Mouse (Mus musculus): Measurements from ENCODE around the gene Trim45.

GRCm38 (mm10) chr3:100969176-100969917 lies 47.3 kb downstream of the Trim45 start, which contains the start of gene Ttf2:
- peak in 1 of 2 experiments; percentile 79; a peak in 2 of 4 replicates for TF ChIP-seq POLR2A (IDR thresholded peaks at IDR 0.05; ENCODE audit: control insufficient read depth in 1 of 2, insufficient read depth in 1 of 2, low read depth in 1 of 2, low read length in 2 of 2, poor library complexity in 1 of 2)
- peak; percentile 95 for TF ChIP-seq E2F4 (IDR thresholded peaks at IDR 0.05; ENCODE audit: borderline replicate concordance, low read depth, low read length)
- TF ChIP-seq EP300 (IDR thresholded peaks at IDR 0.05; ENCODE audit: low read depth in 1 of 2, low read length in 2 of 2), result no peak
- no peak for TF ChIP-seq MAZ (IDR thresholded peaks at IDR 0.05; ENCODE audit: low read depth, low read length)
- no peak for TF ChIP-seq GATA1 (IDR thresholded peaks at IDR 0.05; ENCODE audit: low read depth, low read length)
- TF ChIP-seq GABPA (IDR thresholded peaks at IDR 0.05; ENCODE audit: low read depth, low read length), result no peak
- TF ChIP-seq CTCF (IDR thresholded peaks at IDR 0.05 in 2 of 3, conservative IDR thresholded peaks at IDR 0.05 in 1 of 3; ENCODE audit: control insufficient read depth in 1 of 3, insufficient read depth in 1 of 3, low read depth in 2 of 3, low read length in 3 of 3, poor library complexity in 1 of 3, severe bottlenecking in 1 of 3), result no peak
- no peak for TF ChIP-seq RAD21 (IDR thresholded peaks at IDR 0.05; ENCODE audit: low read depth, low read length)
- TF ChIP-seq POLR2AphosphoS2 (IDR thresholded peaks at IDR 0.05; ENCODE audit: low read length), result peak; percentile 66; the same call in 1 of the 2 replicates
- TF ChIP-seq UBTF (IDR thresholded peaks at IDR 0.05; ENCODE audit: borderline replicate concordance, insufficient read depth, low read depth, low read length), result no peak
- TF ChIP-seq USF1 (IDR thresholded peaks at IDR 0.05; ENCODE audit: low read depth, low read length), result no peak
- no peak for TF ChIP-seq CHD1 (IDR thresholded peaks at IDR 0.05; ENCODE audit: low read depth, low read length)
- no peak for TF ChIP-seq POLR2AphosphoS5 (IDR thresholded peaks at IDR 0.05; ENCODE audit: borderline replicate concordance, low read depth, low read length)
- no peak for TF ChIP-seq TCF12 (IDR thresholded peaks at IDR 0.05; ENCODE audit: low read depth, low read length)
